Mouse (Mus musculus): ENCODE measurements around the gene Btbd9.

The Btbd9 gene

GRCm38 (mm10) chr17:30415693-30416092 lies 160.6 kb downstream of the Btbd9 start:
- DNase-seq (ENCODE audit: extremely low read depth, low read depth, low spot score), result no peak

GRCm38 (mm10) chr17:30412991-30413390 lies 163.3 kb downstream of the Btbd9 start:
- no peak for DNase-seq (ENCODE audit: extremely low read depth, low read depth, low spot score)

GRCm38 (mm10) chr17:30406002-30406401 lies 170.3 kb downstream of the Btbd9 start:
- DNase-seq (ENCODE audit: extremely low read depth, low read depth, low spot score), result no peak

GRCm38 (mm10) chr17:30402871-30403270 lies 173.4 kb downstream of the Btbd9 start:
- DNase-seq (ENCODE audit: extremely low read depth, low read depth, low spot score), result no peak

GRCm38 (mm10) chr17:30395261-30395660 lies 181.0 kb downstream of the Btbd9 start:
- DNase-seq (ENCODE audit: extremely low read depth, low read depth, low spot score), result no peak

GRCm38 (mm10) chr17:30392031-30392430 lies 184.3 kb downstream of the Btbd9 start:
- no peak for DNase-seq (ENCODE audit: extremely low read depth, low read depth, low spot score)

- DNase-seq (ENCODE audit: extremely low read depth, low read depth, low spot score), result no peak
These were observed 185.1 kb downstream of the Btbd9 start for GRCm38 (mm10) chr17:30391220-30391619.

- DNase-seq (ENCODE audit: extremely low read depth, low read depth, low spot score), result no peak
These were observed 186.6 kb downstream of the Btbd9 start for GRCm38 (mm10) chr17:30389686-30390085.

GRCm38 (mm10) chr17:30388817-30389216 lies 187.5 kb downstream of the Btbd9 start:
- DNase-seq (ENCODE audit: extremely low read depth, low read depth, low spot score), result no peak

- no peak for DNase-seq (ENCODE audit: extremely low read depth, low read depth, low spot score)
These were observed 187.9 kb downstream of the Btbd9 start for GRCm38 (mm10) chr17:30388391-30388790.

GRCm38 (mm10) chr17:30386241-30386640 lies 190.0 kb downstream of the Btbd9 start:
- DNase-seq (ENCODE audit: extremely low read depth, low read depth, low spot score), result no peak

- no peak for DNase-seq (ENCODE audit: extremely low read depth, low read depth, low spot score)
These were observed 192.6 kb downstream of the Btbd9 start for GRCm38 (mm10) chr17:30383649-30384048.

GRCm38 (mm10) chr17:30378221-30379010 lies 197.9 kb downstream of the Btbd9 start:
- no peak for DNase-seq (ENCODE audit: extremely low read depth, low read depth, low spot score)

GRCm38 (mm10) chr17:30377754-30378153 lies 198.5 kb downstream of the Btbd9 start:
- no peak for DNase-seq (ENCODE audit: extremely low read depth, low read depth, low spot score)

GRCm38 (mm10) chr17:30375107-30375506 lies 201.2 kb downstream of the Btbd9 start:
- DNase-seq (ENCODE audit: extremely low read depth, low read depth, low spot score), result no peak

GRCm38 (mm10) chr17:30368559-30368958 lies 207.7 kb downstream of the Btbd9 start:
- no peak for DNase-seq (ENCODE audit: extremely low read depth, low read depth, low spot score)

GRCm38 (mm10) chr17:30364701-30365100 lies 211.6 kb downstream of the Btbd9 start:
- DNase-seq (ENCODE audit: extremely low read depth, low read depth, low spot score), result no peak

- DNase-seq (ENCODE audit: extremely low read depth, low read depth, low spot score), result no peak
These were observed 212.9 kb downstream of the Btbd9 start for GRCm38 (mm10) chr17:30363365-30363764.

GRCm38 (mm10) chr17:30360654-30361053 lies 215.6 kb downstream of the Btbd9 start:
- no peak for DNase-seq (ENCODE audit: extremely low read depth, low read depth, low spot score)

GRCm38 (mm10) chr17:30359392-30359791 lies 216.9 kb downstream of the Btbd9 start:
- DNase-seq (ENCODE audit: extremely low read depth, low read depth, low spot score), result no peak

GRCm38 (mm10) chr17:30355431-30355830 lies 220.9 kb downstream of the Btbd9 start:
- DNase-seq (ENCODE audit: extremely low read depth, low read depth, low spot score), result no peak

GRCm38 (mm10) chr17:30354381-30354780 lies 221.9 kb downstream of the Btbd9 start:
- DNase-seq (ENCODE audit: extremely low read depth, low read depth, low spot score), result no peak

- DNase-seq (ENCODE audit: extremely low read depth, low read depth, low spot score), result no peak
These were observed 228.3 kb downstream of the Btbd9 start for GRCm38 (mm10) chr17:30348031-30348430.
